17 mouse cellular contexts compared by ENCODE assay signal in genomic region chr13:31436434-31436833, GRCm38 (mm10).
"Had no signal": no experiment of that assay in that cellular context is flagged by ENCODE, and none has a peak within 500 bp of the region (broad histone marks: within the 10 kb centered on the region; RNA-seq: fewer than 3 reads in every experiment).

No protein-coding gene starts in this region.

- ATAC-seq: liver, embryonic 12.5 days; midbrain, embryonic 13.5 days; midbrain, embryonic 16.5 days had no signal

- H3K36me3 ChIP-seq: limb, embryonic 10.5 days; limb, embryonic 13.5 days; liver, embryonic 12.5 days; liver, embryonic 15.5 days; lung, embryonic 15.5 days; midbrain, embryonic 10.5 days; midbrain, embryonic 13.5 days had no signal

- H3K9me3 ChIP-seq: limb, embryonic 10.5 days; limb, embryonic 13.5 days; liver, embryonic 12.5 days; liver, embryonic 15.5 days; lung, embryonic 15.5 days; megakaryocyte, embryonic 14.5 days; midbrain, embryonic 10.5 days; midbrain, embryonic 13.5 days had no signal

- H3K4me3 ChIP-seq: limb, embryonic 10.5 days; limb, embryonic 13.5 days; liver, embryonic 12.5 days; liver, embryonic 15.5 days; lung, embryonic 15.5 days; megakaryocyte, embryonic 14.5 days; midbrain, embryonic 10.5 days; midbrain, embryonic 13.5 days; myocyte had no signal

- H3K27me3 ChIP-seq: limb, embryonic 13.5 days; liver, embryonic 12.5 days; liver, embryonic 15.5 days; lung, embryonic 15.5 days; megakaryocyte, embryonic 14.5 days; midbrain, embryonic 13.5 days had no signal

- DNase-seq: kidney, postnatal 36 days; liver; lung, adult 18-20 months; lung, postnatal 10 days; lung, postnatal 36 days; thymus, adult 18-20 months; thymus, postnatal 36 days had no signal

- H3K9ac ChIP-seq: limb, embryonic 13.5 days; liver, embryonic 12.5 days; liver, embryonic 15.5 days; lung, embryonic 15.5 days; midbrain, embryonic 13.5 days had no signal

- H3K27ac ChIP-seq: limb, embryonic 10.5 days; limb, embryonic 13.5 days; liver, embryonic 12.5 days; liver, embryonic 15.5 days; lung, embryonic 15.5 days; midbrain, embryonic 10.5 days; midbrain, embryonic 13.5 days had no signal

- H3K4me2 ChIP-seq: limb, embryonic 13.5 days; liver, embryonic 12.5 days; liver, embryonic 15.5 days; lung, embryonic 15.5 days; midbrain, embryonic 13.5 days had no signal

- H3K4me1 ChIP-seq: limb, embryonic 10.5 days; limb, embryonic 13.5 days; liver, embryonic 12.5 days; liver, embryonic 15.5 days; lung, embryonic 15.5 days; megakaryocyte, embryonic 14.5 days; midbrain, embryonic 10.5 days; midbrain, embryonic 13.5 days had no signal
